Mouse (Mus musculus): ENCODE measurements around the gene Aym1. TPM values are rescaled to one million over a fixed set of nuclear protein-coding genes. Genes with fewer than 3 reads are reported as not detected.
"Not testable (repeated sequence)": the region's sequence is repeated elsewhere in the genome, so short reads cannot be mapped to it uniquely, and the experiment has no call there.

Gene Aym1
- not detected for total RNA-seq (2021)
- long read RNA-seq, experiment 1: 0 reads
- long read RNA-seq, experiment 2: 0 reads

DNA sequence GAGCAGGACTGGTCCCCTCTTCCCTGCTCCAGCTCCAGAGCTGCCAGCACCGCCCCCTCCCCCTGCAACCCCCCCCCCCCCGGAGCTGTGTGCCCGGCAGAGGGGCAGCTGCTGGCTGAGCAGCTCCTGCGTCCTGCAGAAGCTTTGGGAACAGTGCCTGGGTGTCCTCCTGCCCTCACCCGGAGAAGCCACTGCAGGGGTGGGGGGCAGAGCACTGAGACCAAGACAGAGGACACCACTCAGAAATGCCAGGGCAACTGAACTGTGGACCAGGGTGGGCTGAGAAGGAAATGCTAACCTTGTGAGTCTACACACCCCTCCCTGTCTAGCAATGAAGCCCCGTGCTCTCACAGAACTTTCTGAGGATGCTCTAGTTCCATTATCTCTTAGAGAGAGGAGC, at the start of gene Aym1:
Aym1 (plus strand) TSS at position 109 of the 400 bp plus-strand sequence.
- no peak for DNase-seq (ENCODE audit: low spot score in 2 of 2)
- intact Hi-C loops (cut with DNase I): no loop called here

DNA sequence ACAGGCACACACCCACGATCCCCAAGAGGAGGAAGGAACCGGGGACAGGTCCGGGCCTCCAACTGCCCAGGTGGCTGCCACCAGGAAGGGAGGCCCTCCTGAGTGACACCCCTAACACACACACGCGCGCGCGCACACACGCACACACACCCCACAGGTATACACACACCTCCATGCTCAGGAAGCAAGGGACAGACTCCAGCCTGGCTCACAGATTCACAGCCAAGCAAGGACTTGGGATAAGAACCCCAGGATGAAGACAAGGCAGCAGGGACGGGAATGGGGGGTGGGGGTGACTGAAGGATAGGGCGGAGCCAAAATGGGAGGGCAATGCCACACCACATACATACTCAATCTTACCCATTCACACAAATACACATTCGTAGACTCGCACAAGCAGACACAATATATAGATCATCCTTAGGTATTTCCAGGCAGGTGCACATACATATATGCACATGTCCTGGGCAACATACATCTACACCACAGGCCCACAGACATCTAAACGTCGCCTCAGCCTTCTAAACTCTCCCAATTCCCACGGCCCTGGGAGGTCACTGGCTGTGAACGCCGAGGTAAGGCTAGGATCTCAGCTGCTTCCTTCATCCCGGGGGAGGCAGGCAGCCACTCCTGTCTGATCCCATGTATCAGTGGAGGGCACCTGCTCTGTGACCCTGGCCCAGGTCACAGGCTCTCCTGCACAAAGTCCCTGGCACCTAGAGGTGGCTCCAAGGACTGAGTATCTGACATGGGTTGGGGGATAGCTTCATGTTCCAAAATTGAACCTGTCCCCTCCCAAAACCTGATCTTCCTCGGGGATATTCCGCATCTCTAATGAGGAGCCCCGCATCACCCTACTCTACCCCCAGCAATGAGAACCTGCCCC, 47.4 kb upstream of the Aym1 start:
- intact Hi-C loops (cut with DNase I): loop anchor here (2.0 kb wide), 1 partner anchor 23 kb away; no protein-coding TSS in a partner anchor
- no peak for DNase-seq (ENCODE audit: low spot score in 2 of 2)

DNA sequence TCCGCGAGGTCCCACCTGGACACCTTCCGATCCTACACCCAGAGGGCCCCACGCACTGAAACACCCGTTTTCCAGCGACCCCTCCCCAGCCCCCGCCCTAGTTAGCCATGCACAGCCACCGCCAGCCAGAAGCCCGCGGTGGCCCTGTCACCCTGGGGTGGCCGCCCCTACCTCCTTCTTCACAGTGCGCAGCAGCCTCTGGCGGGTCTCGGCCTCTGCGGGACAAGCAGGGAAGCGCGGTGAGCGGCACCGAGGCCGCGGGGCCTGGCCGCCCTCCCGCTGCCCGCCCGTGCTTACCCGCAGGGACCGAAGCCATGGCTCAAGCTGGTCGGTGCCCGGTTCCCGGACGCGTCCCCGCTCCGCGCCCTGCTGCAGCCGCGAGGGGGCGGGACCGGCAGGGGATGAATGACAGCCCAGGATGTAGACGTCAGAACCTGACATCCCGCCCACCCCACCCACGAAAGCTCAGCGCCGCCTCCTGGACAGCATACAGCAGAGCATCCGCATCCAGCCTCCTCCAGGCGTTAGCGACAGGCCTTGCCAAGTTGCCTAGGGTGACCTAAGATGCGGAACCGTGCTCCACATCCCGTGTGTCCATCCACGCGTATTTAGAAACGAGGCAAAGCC, 46.6 kb upstream of the Aym1 start, which contains the start of gene Sgsm1:
Sgsm1 (minus strand) TSS at position 410 of the 627 bp plus-strand sequence.
- DNase-seq (ENCODE audit: low spot score in 2 of 2): peak; percentile 80 to 83
- intact Hi-C loops (cut with DNase I): loop anchor here (2.0 kb wide), 1 partner anchor 24 kb away; no protein-coding TSS in a partner anchor

DNA sequence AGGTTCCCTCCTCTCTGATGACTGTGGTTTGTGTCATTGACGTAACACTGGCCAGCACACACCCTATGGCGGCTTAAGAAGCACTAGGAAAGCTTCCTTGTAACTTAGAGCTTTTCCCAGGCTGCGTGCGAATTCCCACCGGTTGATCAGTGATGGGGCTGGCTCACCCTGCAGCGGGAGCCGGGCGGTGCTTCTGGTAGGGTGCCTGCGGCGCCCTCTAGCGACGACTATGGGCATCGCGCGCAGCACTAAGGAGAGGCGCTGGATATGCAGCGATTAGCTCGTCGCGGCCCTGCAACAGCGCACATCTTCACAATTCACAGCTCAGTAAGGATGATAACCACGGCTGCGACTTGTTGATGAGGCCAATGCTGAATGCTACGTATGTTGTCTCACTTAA, 43.1 kb upstream of the Aym1 start:
- intact Hi-C loops (cut with DNase I): no loop called here
- DNase-seq (ENCODE audit: low spot score in 2 of 2): peak; percentile 94

DNA sequence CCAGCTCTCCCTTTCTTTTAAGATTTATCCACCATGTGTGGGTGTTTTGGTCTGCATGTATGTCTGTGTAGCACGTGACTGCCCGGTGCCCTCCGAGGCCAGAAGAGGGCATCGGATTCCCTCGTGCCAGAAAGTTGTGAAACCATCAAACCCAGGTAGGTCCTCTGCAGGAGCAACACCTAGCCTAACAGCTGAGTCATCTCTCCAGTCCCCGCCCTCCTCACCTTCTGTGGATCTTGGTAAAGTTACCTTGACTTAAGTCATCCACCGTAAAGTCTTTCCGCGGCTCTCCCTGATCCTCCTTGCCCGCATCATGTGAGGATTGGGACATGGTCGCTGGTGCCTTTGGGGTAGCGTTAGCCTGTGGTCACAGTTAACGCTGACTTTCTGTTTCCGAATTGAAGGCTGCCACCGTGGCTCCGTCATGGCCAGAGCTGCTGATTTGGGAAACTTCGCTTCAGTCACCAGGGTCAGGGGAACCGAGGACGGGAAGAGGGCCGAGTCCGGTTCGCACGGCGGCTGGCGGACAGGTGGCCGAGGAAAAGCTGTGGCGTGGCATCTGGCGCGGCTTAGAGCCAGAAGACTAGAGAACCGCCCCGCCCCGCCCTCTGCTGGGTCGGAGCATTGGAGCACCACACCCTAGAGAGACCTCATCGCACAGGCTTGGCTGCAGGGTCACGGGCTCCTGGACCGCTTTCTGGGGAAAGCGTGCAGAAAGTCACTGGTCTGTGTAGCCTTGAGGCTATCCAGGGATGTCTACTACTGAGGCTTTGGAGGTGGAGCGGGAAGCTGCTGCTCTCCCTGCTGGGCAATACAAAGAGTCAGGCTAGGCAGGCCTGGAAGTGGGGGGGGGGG, 33.1 kb upstream of the Aym1 start:
- intact Hi-C loops (cut with DNase I): no loop called here

DNA sequence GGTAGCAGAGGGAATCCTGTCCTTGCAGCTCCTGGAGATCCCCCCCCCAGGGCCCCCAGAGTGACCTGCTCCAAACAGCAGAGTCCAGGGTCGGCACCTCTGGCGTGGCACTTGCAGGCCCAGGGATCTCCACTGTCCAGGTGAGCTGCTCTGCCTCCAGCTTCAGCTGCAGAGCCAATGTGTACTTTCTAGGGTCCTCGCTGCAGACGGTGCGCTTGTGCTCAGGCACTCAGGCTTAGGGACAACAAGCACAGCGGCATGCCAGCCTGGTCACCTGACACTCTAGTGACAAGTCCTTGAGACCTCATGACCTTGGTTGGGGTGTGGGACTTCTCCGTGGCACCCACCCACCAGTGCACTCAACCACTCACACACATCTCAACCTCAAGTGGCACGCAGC, 27.6 kb upstream of the Aym1 start:
- DNase-seq (ENCODE audit: low spot score in 2 of 2): no peak
- intact Hi-C loops (cut with DNase I): no loop called here

More for the DNA sequence above, 33.1 kb upstream of the Aym1 start:
- no peak for DNase-seq (ENCODE audit: low spot score in 2 of 2)

DNA sequence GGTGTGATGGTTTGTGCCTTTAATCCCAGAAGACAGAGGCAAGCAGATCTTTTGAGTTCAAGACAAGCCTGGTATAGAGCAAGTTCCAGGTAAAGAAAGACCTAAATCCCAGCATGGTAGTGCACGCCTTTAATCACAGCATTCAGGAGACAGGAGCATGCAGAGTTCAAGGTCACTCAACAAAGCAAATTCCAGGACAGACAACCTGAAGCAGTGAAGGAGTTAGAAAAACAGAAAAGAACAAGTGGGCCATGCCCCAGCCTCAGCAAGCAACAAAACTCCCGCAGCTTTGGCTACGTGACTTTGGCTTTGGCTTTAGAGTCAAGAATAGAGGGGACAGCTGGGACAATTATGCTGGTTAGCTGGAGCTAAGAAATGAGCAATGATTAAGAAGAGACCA, 26.9 kb upstream of the Aym1 start:
- intact Hi-C loops (cut with DNase I): no loop called here
- no peak for DNase-seq (ENCODE audit: low spot score in 2 of 2)

DNA sequence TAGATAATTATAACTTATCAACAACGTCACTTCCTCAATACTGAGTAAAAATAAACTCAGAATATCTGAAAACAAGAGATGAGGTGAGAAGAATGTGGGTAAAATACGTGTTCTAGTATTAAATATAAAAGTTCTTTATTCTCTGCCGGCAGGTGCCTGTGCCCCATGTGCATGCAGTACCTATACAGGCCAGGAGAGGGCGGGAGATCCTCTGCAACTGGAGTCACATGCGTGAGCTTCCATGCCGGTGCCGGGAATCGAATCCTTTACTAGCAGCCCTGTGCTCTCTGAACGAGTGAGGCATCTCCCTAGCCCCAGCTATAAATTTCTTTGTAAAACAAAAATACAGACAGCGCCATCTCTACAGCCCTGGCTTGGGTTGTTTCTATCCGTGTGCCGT, 24.9 kb upstream of the Aym1 start:
- no peak for DNase-seq (ENCODE audit: low spot score in 2 of 2)
- intact Hi-C loops (cut with DNase I): no loop called here

DNA sequence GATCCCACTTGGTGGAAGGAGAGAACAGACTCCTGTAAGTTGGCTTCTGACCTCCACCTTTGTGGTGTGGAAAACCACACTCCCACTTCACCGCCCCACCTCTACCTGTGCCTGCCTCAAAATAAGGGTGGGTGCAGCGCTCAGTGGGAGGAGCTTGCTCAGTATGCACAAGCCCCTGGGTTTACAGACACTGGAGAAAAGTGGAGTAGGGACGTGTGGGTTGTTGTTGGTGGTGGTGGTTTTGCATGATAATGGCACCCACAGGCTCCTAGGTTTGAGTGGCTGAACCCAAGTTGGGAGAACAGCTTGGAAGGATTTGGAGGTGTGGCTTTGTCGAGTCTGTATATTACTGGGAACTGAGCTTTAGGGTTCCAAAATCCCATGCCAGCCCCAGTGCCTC, 24.2 kb upstream of the Aym1 start:
- intact Hi-C loops (cut with DNase I): no loop called here
- DNase-seq (ENCODE audit: low spot score in 2 of 2): no peak

DNA sequence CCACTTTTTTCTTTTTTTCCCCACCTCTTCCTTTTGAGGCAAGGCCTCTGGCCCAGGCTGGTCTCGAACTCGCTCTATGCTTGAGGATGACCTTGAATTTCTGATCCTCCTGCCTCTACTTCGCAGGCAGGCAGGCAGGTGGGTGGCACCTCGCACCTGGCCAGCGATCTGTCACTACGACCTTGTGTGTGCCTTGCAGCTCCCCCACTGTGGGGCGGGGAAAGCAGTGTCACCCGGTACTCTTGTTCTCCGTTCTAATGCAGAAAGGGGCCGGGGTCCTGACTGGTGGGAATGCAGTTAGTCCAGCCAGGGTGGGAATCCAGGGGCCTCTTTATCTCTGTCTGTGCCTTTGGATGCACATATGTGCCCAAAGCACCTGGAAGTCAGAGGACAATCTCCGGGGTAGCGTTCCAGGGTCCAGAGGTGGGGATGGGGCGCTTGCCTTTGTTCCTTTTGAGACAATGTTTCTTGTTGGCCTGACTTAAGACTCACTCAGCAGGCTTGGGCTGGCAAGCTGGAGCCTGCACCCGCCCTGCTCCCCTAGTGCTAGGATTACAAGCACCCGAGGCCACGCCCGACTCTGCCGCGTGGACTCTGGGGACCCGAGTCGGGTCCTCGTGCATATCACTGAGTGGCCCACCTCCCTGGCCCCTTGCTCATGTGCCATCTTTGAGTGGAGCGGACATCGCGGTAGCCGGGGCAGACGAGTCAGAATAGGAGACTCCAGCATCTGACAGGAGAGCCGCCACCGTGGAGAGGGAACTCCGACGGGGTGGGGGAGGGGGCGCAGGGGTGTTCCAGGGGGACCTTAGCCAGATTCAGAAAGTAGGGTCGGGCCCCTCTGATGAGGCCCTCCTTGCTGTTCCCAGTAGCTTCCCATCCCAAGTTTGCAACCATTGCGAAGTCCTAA, 22.2 kb upstream of the Aym1 start:
- intact Hi-C loops (cut with DNase I): no loop called here
- no peak for DNase-seq (ENCODE audit: low spot score in 2 of 2)

DNA sequence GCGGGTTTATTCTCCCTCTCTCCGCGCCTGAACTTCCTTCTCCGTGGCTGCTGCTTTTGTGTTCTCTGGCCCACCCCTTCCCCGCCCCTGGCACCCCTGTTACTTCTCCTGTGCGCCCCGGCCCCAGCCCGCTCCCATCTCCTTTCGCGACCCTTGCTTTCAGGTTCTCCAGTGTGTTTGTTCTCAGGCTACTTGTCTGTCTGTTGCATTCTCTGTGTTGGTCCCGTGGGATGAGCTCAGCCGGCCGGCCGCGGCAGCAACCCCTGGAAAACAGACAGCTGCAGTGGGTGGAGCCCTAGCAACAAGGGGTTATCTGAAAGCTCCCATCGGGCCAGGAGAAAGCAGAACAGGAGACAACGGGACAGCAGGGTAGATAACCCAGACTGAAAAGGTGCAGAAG, 21.4 kb upstream of the Aym1 start:
- DNase-seq (ENCODE audit: low spot score in 2 of 2): no peak
- intact Hi-C loops (cut with DNase I): no loop called here

DNA sequence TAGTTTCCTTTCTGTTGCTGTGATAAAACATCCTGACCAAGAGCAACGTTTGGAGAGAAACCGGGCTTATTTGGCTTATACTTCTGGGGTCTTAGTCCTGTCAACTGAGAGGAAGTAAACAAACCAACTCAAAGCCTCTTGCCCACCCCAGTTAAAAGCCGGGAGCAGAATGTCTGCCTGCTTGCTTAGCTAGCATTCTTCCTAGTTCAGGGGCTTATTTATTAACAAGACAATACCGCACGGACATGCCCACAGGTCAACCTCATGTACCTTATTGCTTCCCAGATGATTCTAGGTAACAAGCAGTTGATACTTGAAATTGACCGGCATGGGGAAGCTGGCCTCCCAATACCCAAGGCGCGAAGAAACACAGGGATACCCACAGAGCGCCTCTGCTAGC, 20.8 kb upstream of the Aym1 start:
- DNase-seq (ENCODE audit: low spot score in 2 of 2): no peak
- intact Hi-C loops (cut with DNase I): no loop called here

DNA sequence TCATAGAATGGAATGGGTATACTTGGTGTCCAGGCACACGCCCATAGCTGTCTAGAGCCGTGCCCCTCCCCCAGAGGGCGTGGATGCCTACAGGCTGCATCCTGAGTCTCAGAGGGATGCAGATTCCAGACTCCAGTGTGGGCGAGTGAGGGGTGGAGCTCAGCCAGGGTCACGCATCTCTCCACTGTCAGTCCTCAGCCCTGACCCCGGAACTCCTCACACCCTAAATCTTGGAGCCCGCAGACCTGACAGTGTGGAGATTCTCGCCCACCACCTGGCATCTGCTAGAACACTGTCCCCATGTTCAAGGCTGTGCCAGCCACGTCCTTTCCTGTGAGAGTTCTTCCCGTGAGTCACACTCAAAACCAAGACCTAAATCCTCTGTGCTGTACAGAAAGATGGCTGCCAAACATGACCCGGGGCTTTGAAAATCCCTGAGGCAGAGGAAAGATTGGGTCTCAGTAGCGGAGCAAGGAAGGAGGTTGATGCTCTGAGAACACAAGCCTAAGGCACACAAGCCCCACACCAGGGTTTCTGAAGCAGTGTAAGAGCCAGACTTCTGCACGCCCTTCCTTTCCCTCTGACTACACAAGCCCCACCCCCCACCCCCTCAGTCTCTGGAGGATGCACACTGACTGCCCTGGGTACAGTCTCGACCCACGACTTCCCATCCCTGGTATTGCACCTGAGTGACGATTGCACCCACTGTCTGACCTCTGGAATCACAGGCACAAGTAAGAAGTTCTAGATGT, 12.3 kb upstream of the Aym1 start:
- intact Hi-C loops (cut with DNase I): loop anchor here (5.0 kb wide), 1 partner anchor 1502 kb away; no protein-coding TSS in a partner anchor
- peak; percentile 14 to 66 for DNase-seq (ENCODE audit: low spot score in 2 of 2)

DNA sequence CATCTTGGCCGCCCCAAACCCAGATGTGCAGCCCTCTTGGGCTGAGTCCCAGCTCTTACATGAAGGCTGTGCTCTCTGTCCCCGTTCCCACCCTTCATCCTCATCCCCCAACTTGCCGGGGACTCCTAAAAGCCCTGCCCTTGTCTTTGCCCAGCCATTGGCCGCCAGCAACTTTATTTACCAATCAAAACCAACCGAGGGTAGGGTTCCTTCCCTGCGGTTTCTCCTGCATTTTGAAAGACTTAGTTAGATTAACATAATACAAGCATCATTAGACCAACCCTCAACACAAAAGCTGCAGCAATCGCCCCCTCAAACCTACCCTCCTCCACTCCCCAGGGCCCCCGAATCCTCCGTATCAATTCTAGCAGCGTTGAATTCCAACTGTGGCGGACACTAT, 11.3 kb upstream of the Aym1 start:
- intact Hi-C loops (cut with DNase I): loop anchor here (5.0 kb wide), 1 partner anchor 1502 kb away; no protein-coding TSS in a partner anchor
- no peak for DNase-seq (ENCODE audit: low spot score in 2 of 2)

DNA sequence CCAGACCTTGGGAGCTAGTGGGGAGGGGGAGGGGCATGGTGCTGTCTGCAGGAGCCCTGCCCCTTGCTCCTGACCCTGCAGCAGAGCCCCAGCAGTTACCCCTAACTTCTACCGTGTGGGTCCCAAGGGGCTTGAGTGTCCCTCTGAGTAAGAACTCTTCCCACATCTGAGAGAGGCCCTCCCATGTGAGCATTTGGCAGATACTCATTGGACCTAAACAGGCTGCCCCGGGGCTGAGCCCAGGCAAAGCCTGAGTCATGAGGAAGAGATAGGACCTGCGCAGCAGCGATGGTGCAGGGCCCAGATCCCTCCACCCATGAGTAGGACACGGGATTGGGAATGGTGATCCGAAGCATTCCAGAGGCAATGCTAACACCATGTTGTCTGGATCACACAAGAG, 10.4 kb upstream of the Aym1 start:
- not testable (repeated sequence) for DNase-seq (ENCODE audit: low spot score in 2 of 2)
- intact Hi-C loops (cut with DNase I): loop anchor here (5.0 kb wide), 1 partner anchor 1501 kb away; no protein-coding TSS in a partner anchor

DNA sequence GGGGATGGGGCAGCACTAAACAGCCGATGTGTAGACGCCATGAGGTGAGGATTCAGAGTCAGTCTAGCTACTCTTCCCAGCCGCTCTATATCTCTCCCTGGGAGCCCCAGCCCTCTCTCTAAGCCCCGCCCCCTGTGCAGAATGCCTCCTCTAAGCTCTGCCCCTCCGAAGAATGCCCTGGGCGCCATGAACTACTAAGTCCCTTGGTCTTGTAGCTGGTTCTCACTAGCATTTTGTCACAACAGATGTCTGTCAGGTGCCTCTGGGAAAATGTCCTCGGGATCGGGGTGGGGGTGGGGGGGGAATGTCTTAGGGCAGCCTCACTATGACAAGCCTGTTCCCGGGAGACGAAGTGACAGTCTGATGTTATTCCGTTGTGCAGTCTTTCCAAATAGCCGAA, 9.5 kb upstream of the Aym1 start:
- intact Hi-C loops (cut with DNase I): loop anchor here (5.0 kb wide), 1 partner anchor 1500 kb away; no protein-coding TSS in a partner anchor
- DNase-seq (ENCODE audit: low spot score in 2 of 2): no peak

DNA sequence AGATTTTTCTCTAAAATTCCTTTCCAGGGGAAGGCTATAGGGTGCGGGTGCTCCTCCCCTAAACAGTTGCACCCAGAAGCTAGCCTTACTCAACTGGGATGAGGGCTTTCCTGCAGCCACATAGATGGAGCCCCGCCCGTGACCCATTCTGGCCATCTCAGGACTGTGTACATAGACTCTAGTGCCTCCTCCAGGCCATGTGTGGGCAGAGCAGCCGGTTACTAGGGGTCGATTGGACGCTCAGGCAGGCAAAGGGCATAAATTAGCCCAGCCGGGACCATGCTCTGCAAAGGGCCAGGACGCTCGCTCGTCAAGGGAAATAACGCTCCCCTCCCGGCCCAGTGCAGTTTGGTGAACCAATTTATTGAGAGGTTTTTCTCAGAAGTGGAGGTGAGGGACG, 8.5 kb upstream of the Aym1 start:
- no peak for DNase-seq (ENCODE audit: low spot score in 2 of 2)
- intact Hi-C loops (cut with DNase I): loop anchor here (5.0 kb wide), 1 partner anchor 1499 kb away; no protein-coding TSS in a partner anchor

DNA sequence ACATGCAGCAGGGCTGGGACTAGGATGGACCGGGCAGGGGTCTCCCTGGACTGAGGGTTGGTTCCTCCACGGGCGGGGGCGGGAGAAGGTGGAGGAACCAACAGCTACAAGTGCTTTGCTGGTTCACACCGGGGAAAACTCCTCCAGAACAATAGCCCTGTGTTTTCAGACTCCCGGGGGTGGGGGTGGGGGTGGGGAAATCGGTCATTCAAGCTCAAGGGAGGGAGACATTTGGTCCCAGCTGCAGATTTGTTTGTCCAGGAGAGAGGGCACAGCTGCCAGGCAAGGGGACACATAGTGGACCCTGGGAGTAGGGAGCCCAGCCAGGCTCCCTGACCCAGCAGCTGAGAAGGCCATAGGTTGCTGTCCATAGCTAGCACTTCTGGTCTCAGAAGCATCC, 7.9 kb upstream of the Aym1 start:
- DNase-seq (ENCODE audit: low spot score in 2 of 2): no peak
- intact Hi-C loops (cut with DNase I): loop anchor here (5.0 kb wide), 1 partner anchor 1498 kb away; no protein-coding TSS in a partner anchor

All from left cerebral cortex, postnatal 14 days (tissue).